Mouse (Mus musculus) midbrain, embryonic 11.5 days (tissue): Measurements from ENCODE around the gene Iqsec3. TPM values are rescaled to one million over a fixed set of nuclear protein-coding genes. Genes with fewer than 3 reads are reported as not detected.

Experiments
- ATAC-seq: fragments of 200-750 bp; cut with Nextera tagmentation; 2 replicates; pipeline ENCODE4 v1.8.0; 2017; ENCODE audit warnings: moderate TSS enrichment, moderate library complexity; ENCODE audit not compliant: low FRiP score
- DNase-seq: peaks from one replicate; pipeline ENCODE4 v3.0.0; 2015; ENCODE audit warnings: low spot score; ENCODE audit errors: missing footprints
- H3K27ac ChIP-seq: fragments of 300-500 bp; sonication (generic); 2 replicates; pipeline ENCODE4 v1.5.1; 2014; ENCODE audit warnings: low read depth, low read length
- H3K27me3 ChIP-seq: fragments of 300-500 bp; sonication (generic); 2 replicates; pipeline ENCODE4 v1.6.1; 2014; ENCODE audit warnings: mild to moderate bottlenecking, low read length, moderate library complexity, mixed read lengths; ENCODE audit not compliant: control insufficient read depth, insufficient read depth
- H3K36me3 ChIP-seq: fragments of 300-500 bp; sonication (generic); 2 replicates; pipeline ENCODE4 v1.6.1; 2014; ENCODE audit warnings: mild to moderate bottlenecking, low read length, moderate library complexity, mixed read lengths; ENCODE audit not compliant: control insufficient read depth, insufficient read depth
- H3K4me1 ChIP-seq: fragments of 300-500 bp; sonication (generic); 2 replicates; pipeline ENCODE4 v1.6.1; 2014; ENCODE audit warnings: low read length; ENCODE audit not compliant: control insufficient read depth, insufficient read depth
- H3K4me2 ChIP-seq: fragments of 300-500 bp; sonication (generic); 2 replicates; pipeline ENCODE4 v1.6.1; 2014; ENCODE audit warnings: mild to moderate bottlenecking, moderate library complexity
- H3K4me3 ChIP-seq: fragments of 300-500 bp; sonication (generic); 2 replicates; pipeline ENCODE4 v1.5.1; 2014; ENCODE audit warnings: low read depth, low read length
- H3K9ac ChIP-seq: fragments of 300-500 bp; sonication (generic); 2 replicates; pipeline ENCODE4 v1.6.1; 2014; ENCODE audit warnings: low read length
- H3K9me3 ChIP-seq: fragments of 300-500 bp; sonication (generic); 2 replicates; pipeline ENCODE4 v1.6.1; 2016; ENCODE audit warnings: low read length; ENCODE audit not compliant: control insufficient read depth
- WGBS: fragments of 180-500 bp; shearing (Covaris S2); extraction: QIAGEN DNeasy Blood & Tissue Kit; methylation state at CpG from one replicate; pipeline ENCODE4 v1.1.7; 2014; 5-methylcytosine and 5-hydroxymethylcytosine counted together
- polyA plus RNA-seq: library from polyadenylated mRNA; unstranded; fragments of >200 nt; fragmentation: Nextera tagmentation; extraction: Ambion mirVana; gene quantifications from 2 replicates; pipeline ENCODE4 v1.2.1, GENCODE M21; 2014

Iqsec3 gene
- polyA plus RNA-seq, 1 experiment from 2014 or later = 0.72 TPM

DNA sequence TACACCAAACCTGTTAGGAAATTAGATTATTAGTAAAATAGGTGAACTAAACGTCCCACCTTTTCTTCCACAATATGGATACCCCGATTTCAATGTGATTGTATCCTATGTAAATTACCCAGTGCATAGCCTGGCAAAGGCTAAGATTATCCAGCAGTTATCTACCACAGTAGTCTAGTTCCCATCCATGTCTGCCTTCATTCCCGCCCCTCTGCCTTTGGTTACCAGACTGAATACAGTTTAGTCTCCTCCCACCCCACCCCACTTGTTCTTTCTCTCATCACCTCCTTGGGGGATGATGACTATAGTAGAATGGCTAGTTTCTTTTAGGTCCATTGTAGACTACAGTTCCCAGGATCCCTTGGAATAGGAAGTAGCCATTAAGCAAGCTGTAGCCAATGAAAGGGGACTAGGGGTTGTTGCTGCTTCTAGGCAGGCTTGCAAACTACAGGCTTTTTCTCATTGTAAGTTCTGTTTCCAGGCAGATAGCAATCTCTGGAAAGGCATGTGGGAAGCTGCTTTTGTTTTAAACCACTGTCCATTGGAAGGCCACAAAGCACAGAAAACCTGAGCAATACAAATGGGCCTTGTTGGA lies 27.7 kb upstream of the Iqsec3 start:
- Histone ChIP-seq H3K4me1 (peaks cover 4% of the 10 kb centered on the region), H3K27ac (no peak overlapping the region), H3K36me3 (no peaks in the 10 kb centered on the region), H3K9me3 (no peaks in the 10 kb centered on the region), H3K9ac (no peak overlapping the region), H3K4me2 (no peak overlapping the region), H3K4me3 (no peak overlapping the region), H3K27me3 (no peaks in the 10 kb centered on the region)
- DNase-seq (peak; percentile 61), ATAC-seq (peak; percentile 51)
- 68% methylated on average over 3 of the region's 3 CpGs for WGBS

DNA sequence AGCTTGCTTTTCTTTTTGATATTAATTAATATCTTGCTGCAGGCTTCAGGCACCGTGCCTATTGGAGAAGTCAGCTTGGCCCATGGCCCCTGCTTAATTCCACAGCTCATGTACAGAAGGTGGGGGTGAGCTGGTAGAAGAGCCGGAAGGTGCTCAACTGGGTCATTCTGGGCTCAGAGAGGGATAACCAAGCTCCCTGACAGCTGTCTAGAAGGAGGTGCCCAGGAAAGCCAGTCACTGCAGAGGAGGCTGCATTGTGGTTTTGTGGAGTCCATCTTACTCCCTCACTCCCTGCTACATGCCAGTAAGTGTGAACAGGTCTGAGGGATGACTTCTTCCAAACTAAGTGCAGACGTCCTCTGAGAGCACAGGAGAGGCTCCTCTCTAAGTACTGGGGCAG lies 26.4 kb upstream of the Iqsec3 start:
- Histone ChIP-seq H3K27ac (no peak overlapping the region), H3K9ac (no peak overlapping the region), H3K9me3 (no peaks in the 10 kb centered on the region), H3K27me3 (no peaks in the 10 kb centered on the region), H3K36me3 (no peaks in the 10 kb centered on the region), H3K4me3 (no peak overlapping the region), H3K4me2 (no peak overlapping the region), H3K4me1 (peaks cover 7% of the 10 kb centered on the region)
- DNase-seq = no peak
- no peak for ATAC-seq
- 77% methylated on average over 3 of the region's 3 CpGs for WGBS

DNA sequence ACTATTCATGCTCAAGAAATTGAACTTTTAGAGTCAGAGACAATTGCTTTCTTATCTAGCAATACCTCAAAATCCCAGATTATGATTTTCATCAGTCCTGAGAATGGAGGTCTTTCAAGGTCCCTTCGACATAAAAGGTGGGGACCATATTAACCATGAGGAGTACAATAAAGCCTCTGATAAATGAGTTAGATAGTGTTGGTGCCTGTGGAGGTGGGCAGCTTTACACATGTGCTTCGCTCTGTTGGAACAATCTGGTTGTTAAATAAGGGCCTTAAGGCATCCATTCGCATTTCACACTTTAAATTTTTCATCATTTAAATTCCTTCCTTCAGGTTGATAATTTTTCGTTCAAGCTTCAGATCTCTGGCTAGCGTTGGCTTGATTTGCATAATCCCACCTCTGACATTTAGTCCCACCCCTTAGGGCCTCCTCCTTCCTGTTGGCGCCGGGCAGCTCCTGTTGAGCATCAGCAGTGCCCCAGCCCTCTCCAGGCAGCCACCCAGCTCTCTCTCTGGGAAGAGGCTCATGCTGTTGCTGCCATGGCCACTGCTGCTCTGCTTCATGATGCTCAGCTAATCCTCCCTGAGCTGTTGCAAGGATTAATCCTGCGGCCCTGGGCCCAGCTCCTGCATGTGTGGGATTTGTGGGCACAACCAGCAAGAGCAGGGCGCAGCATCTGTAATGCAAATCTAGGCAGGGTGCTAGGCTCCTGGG lies 25.5 kb upstream of the Iqsec3 start:
- no peak overlapping the region for H3K4me3 ChIP-seq
- H3K9ac ChIP-seq = no peak overlapping the region; the same call in 1 of the 2 replicates
- no peak overlapping the region for H3K27ac ChIP-seq
- no peaks in the 10 kb centered on the region for H3K27me3 ChIP-seq
- DNase-seq = peak; percentile 87
- ATAC-seq = peak; percentile 86
- no peaks in the 10 kb centered on the region for H3K9me3 ChIP-seq
- H3K4me2 ChIP-seq = peak overlapping the region; percentile 23; the same call in 1 of the 2 replicates
- WGBS = 14% methylated on average over 9 of the region's 9 CpGs
- H3K36me3 ChIP-seq = no peaks in the 10 kb centered on the region
- H3K4me1 ChIP-seq = peaks cover 10% of the 10 kb centered on the region

DNA sequence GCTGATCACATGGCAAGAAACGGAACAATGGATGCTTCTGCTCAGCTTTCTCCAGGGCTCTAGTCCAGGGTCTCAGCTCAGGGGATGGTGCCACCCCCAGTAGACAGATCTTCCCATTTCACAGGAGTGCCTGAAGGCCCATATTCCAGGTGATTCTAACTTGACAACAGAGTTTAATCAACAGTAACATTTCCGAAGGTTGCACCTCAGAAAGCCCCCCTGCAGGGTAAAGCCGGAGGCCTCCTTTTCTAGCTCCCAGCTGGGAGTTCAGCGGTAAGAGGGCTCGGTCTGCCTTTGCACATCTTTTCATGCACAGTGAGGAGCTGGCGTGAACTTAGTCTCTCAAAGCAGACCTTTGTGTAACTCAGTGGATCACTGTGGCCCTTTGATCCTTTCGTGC lies 22.1 kb upstream of the Iqsec3 start:
- 20% methylated on average over 7 of the region's 7 CpGs for WGBS
- ATAC-seq = no peak
- peak; percentile 70 for DNase-seq

GRCm38 (mm10) chr6:121495026-121495425 lies 21.5 kb upstream of the Iqsec3 start:
- no peaks in the 10 kb centered on the region for H3K27me3 ChIP-seq
- H3K9ac ChIP-seq = no peak overlapping the region
- H3K9me3 ChIP-seq = no peaks in the 10 kb centered on the region
- H3K4me3 ChIP-seq = no peak overlapping the region
- no peak overlapping the region for H3K27ac ChIP-seq
- ATAC-seq (no peak), DNase-seq (peak; percentile 8)
- peaks cover 10% of the 10 kb centered on the region for H3K4me1 ChIP-seq
- H3K4me2 ChIP-seq = no peak overlapping the region
- WGBS = 100% methylated on average over 1 of the region's 1 CpGs
- H3K36me3 ChIP-seq = no peaks in the 10 kb centered on the region

More for the DNA sequence above, 22.1 kb upstream of the Iqsec3 start:
- H3K4me2 ChIP-seq = no peak overlapping the region
- no peak overlapping the region for H3K27ac ChIP-seq
- no peaks in the 10 kb centered on the region for H3K36me3 ChIP-seq
- peaks cover 10% of the 10 kb centered on the region for H3K4me1 ChIP-seq
- no peak overlapping the region for H3K9ac ChIP-seq
- no peak overlapping the region for H3K4me3 ChIP-seq
- no peaks in the 10 kb centered on the region for H3K9me3 ChIP-seq
- H3K27me3 ChIP-seq = no peaks in the 10 kb centered on the region

DNA sequence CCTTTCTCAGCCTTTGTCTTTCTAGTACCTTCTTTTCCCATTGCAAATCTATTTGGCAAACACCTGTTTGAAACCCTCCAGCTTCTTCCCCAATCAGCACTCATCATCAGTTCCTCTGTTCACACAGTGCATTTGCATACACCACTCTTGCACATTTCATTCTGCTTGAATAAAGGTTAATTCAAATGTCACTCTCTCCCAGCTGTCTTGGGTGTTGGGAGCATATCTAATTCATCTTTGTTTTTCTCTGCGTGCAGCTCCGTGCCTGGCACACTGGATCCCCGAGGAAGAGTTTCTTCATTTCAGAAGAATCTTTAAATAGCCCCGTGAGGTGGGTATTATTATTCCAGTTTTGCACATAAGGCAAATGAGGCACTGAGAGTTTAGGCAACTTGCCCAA lies 20.8 kb upstream of the Iqsec3 start:
- no peaks in the 10 kb centered on the region for H3K36me3 ChIP-seq
- no peak for ATAC-seq
- no peak overlapping the region for H3K27ac ChIP-seq
- H3K27me3 ChIP-seq = no peaks in the 10 kb centered on the region
- no peaks in the 10 kb centered on the region for H3K9me3 ChIP-seq
- no peak overlapping the region for H3K9ac ChIP-seq
- H3K4me2 ChIP-seq = no peak overlapping the region
- peak; percentile 2 for DNase-seq
- 54% methylated on average over 4 of the region's 4 CpGs for WGBS
- H3K4me1 ChIP-seq = peaks cover 9% of the 10 kb centered on the region
- no peak overlapping the region for H3K4me3 ChIP-seq

DNA sequence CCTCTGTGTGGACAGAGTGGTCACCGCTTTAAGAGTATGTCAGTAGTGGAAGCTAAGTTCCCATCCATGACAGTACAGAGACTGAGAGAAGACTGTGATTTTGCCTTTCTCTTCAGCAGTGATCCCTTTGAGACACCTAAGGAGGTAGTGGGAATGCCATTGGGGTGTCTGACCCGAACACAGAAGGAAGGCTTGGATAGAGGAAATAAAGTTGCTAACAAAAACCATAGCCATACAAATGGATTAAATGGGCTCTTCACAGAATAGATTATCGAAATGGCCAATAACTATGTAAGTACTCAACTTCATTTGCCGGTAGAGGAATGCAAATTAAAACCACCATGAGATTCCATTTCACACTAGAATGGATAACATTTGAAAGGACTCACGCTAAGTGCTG lies 17.9 kb upstream of the Iqsec3 start:
- no peaks in the 10 kb centered on the region for H3K36me3 ChIP-seq
- no peak overlapping the region for H3K4me3 ChIP-seq
- peaks cover 6% of the 10 kb centered on the region; the same call in 1 of the 2 replicates for H3K4me1 ChIP-seq
- peak; percentile 59 for DNase-seq
- H3K9me3 ChIP-seq = no peaks in the 10 kb centered on the region
- no peak overlapping the region for H3K4me2 ChIP-seq
- H3K27ac ChIP-seq = no peak overlapping the region
- 86% methylated on average over 5 of the region's 5 CpGs for WGBS
- H3K9ac ChIP-seq = no peak overlapping the region
- H3K27me3 ChIP-seq = no peaks in the 10 kb centered on the region
- ATAC-seq = no peak

GRCm38 (mm10) chr6:121472273-121472672 lies 1.2 kb downstream of the Iqsec3 start:
- DNase-seq (peak; percentile 71), ATAC-seq (no peak)
- 0 out of 2 replicates have a peak, but pooled peaks cover 2% of the 10 kb centered on the region for H3K4me1 ChIP-seq
- no peak overlapping the region for H3K4me3 ChIP-seq
- no peaks in the 10 kb centered on the region for H3K9me3 ChIP-seq
- H3K4me2 ChIP-seq = peak overlapping the region; percentile 54; the same call in 1 of the 2 replicates
- peaks cover 6% of the 10 kb centered on the region; the same call in 1 of the 2 replicates for H3K27me3 ChIP-seq
- H3K36me3 ChIP-seq = no peaks in the 10 kb centered on the region
- no peak overlapping the region for H3K9ac ChIP-seq
- H3K27ac ChIP-seq = no peak overlapping the region
- WGBS = 36% methylated on average over 5 of the region's 5 CpGs

- H3K9me3 ChIP-seq = no peaks in the 10 kb centered on the region
- DNase-seq = peak; percentile 21
These were observed 5.2 kb downstream of the Iqsec3 start for GRCm38 (mm10) chr6:121468235-121468634.

More at GRCm38 (mm10) chr6:121468235-121468634, 5.2 kb downstream of the Iqsec3 start:
- no peak overlapping the region for H3K27ac ChIP-seq
- H3K4me1 ChIP-seq = no peaks in the 10 kb centered on the region
- H3K4me3 ChIP-seq = no peak overlapping the region
- H3K27me3 ChIP-seq = 0 out of 2 replicates have a peak, but pooled peaks cover 2% of the 10 kb centered on the region
- no peaks in the 10 kb centered on the region for H3K36me3 ChIP-seq
- H3K4me2 ChIP-seq = no peak overlapping the region
- no peak overlapping the region for H3K9ac ChIP-seq
- ATAC-seq = no peak
